Mouse (Mus musculus) cerebellum, postnatal 14 days (tissue): ENCODE measurements at regions not wholly inside any gene's neighbourhood (a gene's known extent, or its start where the extent isn't known, plus 50 kb on each side); places are given as distances from the start of the nearest gene placed in this dataset.

Experiments
- DNase-seq, 2 experiments: peaks; one replicate each; pipeline ENCODE4 v3.0.0; 2021; ENCODE audit warnings: mixed read lengths in 2 of 2

DNA sequence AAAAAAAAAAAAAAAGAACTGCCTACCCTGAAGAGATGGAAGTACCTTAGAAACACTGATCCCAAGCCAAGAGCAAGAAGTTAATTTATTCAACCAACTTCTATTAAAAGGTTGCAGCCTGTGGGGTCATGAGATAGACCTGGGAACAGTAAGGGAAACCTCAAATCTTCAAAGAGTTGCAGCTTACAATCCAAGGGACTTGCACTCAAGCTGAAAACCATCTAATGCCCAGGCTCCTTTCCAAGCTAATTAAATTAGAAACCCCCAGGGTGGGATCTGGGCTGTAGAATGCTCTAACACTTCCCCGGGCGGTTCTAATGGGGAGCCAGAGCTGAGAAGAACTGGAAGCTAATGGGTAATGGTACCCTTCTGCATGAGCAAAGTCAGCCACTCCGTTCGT, 278.0 kb downstream of the Hlx start:
- DNase-seq: no peak

DNA sequence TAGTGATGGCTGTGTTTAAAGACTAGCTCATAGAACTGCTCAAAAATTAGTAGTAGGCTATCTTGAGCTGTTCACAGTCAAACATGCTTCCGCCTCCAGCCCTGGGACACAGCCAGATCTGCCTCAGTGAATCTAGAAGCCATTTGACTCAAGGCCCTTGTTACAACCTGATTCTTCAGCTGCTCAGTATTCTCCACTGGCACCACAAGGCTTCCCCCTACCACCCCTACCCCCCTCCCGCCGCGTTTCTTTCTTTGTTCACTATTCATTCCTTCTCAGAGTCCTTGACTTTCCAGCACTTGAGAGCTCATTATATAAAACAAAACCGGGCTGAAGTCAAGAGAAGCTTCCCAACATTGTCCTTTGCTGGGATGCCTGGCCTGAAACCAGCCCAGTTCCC, 278.7 kb downstream of the Hlx start:
- peak in 1 of 2 experiments; percentile 10 for DNase-seq

DNA sequence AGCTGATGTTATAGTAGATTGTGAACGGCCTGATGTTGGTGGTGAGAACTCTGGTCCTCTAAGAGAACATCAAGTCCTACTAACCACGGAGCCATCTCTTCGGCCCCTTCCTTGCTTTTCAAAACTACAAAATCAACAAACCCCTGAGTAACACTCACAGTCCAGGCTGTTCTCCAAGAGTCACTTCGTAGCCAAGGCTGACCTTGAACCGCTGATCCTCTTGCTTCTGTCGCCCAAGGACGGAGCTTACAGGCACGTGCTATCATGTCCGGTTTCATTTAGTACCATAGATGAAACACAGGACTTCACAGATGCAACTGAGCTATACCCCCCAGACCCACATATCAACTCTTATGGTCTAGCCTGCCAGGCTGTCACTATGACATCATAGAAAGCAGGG, 279.4 kb downstream of the Hlx start:
- DNase-seq: no peak

DNA sequence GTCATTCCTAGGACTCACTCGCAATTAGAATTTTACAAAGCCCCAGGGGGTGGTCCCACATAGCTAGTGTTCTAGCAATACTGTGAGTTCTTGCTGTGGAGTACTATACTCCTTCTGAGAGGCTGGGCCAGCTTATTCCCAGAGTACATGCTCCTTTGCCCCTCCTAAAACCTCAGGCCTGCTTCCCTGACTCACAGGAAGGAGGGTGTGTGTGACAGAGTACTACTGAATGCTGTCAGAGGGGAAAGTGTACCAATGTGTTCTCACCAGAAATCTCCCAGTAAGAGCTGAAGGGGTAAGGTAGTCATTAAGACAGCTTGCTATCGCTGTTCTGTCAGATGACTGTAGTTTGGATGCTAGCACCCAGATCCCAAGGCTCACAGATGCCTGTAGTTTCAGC, 280.7 kb downstream of the Hlx start:
- no peak for DNase-seq

GRCm38 (mm10) chr1:184449007-184449406, 283.4 kb downstream of the Hlx start:
- DNase-seq: peak; percentile 10 to 23

- peak; percentile 77 to 84 for DNase-seq
Measured at GRCm38 (mm10) chr1:184447911-184448310, 284.5 kb downstream of the Hlx start.

- DNase-seq: peak in 1 of 2 experiments; percentile 26
Measured at GRCm38 (mm10) chr1:184447161-184447667, 285.2 kb downstream of the Hlx start.

DNA sequence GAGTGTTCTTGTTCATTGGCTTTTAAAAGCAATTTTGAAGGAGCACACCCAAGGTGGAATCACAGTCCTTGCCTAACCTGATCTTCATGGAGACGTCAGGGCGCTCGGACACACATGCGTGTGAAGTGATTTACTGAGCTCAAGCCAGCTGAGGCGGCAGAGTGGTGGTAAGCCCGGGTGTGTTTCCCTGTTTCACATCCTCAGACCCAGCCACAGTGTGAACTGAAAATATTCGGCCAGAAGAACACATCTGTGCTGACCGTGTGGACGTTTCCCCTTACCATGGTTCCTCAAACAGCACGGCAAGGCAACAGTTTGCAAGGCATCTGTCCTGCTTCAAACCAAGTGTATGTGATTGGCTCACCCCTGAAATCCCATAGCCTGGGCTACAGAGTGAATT, 288.2 kb downstream of the Hlx start:
- no peak for DNase-seq

GRCm38 (mm10) chr1:184442701-184443100, 289.7 kb downstream of the Hlx start:
- DNase-seq: no peak

GRCm38 (mm10) chr1:184441005-184441557, 291.3 kb downstream of the Hlx start:
- DNase-seq: no peak

- no peak for DNase-seq
Measured at GRCm38 (mm10) chr1:184439506-184439905, 292.9 kb downstream of the Hlx start.

GRCm38 (mm10) chr1:184436387-184436786, 296.0 kb downstream of the Hlx start:
- DNase-seq: no peak

DNA sequence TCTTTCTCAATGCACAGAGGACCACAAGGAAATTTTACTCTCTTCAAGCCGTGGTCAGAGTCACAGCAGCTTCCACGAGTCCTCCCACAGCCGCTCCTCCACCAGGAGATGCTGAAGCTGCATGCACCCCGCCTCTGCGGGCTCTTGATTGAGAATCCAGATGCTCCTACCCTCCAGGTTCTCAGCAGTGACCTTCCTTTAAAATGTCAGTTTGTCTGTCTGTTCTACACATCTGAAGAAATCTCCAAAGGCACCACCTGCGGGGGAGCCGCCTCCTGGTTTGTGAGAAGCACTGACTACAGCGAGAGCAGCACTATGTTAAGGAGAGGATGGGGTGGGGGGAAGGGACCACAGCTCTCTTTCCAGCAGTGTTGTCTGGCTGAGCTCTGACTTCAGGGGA, 303.8 kb downstream of the Hlx start:
- no peak for DNase-seq

DNA sequence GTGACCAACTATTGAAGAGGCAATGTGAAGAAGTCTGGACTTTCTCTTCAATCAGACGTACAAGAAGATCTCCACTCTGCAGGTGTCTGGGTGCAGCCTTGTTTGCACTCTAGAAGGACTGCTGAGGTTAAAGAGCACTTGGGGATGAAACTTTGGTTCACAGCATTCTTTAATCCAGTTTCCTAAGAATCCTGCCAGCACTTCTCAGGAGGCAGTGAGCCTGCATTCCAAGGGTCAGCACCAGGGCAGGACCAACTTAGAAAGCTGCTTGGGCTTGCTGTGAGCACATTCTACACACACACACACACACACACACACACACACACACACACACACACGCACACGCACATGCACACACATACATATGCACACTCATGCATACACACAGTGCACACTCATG, 304.4 kb downstream of the Hlx start:
- no peak for DNase-seq

GRCm38 (mm10) chr1:184425694-184426093, 306.7 kb downstream of the Hlx start:
- no peak for DNase-seq

DNA sequence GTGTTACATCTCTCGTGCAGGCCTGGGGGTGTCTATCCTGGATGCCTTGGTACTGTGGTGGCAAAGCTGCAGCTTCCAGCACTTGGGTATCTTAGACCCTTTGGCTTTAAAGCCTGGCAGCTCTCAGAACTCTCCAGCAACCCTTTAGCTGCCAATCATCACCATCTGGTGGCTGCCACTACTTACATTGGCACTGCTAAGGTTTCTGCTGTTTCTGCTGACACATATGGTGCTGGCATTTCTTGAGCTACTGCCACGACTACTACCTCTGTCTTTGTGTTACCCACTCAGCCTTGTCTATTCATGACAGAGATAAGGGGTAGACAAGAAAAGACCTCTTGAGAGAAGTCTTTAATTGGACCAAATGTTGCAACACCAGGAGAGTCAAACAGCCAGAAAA, 308.4 kb downstream of the Hlx start:
- DNase-seq: peak in 1 of 2 experiments; percentile 38

GRCm38 (mm10) chr1:184412596-184412995, 319.8 kb downstream of the Hlx start:
- no peak for DNase-seq

- DNase-seq: no peak
Measured at GRCm38 (mm10) chr1:184411066-184411465, 321.4 kb downstream of the Hlx start.

DNA sequence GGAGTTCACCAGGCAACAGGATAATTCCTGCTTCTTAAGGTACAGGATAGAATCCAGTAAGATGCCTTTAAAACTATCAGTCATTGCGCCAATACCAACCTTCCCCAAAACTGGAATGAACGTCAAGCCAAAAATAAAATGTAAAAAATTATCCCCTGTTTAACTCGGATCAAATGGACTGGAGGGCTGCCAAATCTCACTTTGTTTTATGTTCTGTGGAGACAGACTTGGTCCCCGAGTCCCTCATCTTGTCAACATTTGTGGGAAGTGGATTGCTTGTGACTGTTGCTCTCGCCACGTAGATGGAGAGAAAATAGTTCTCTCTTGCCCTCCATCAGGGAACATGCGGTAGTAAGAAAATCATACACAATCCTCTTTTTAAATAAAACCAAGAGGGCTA, 322.4 kb downstream of the Hlx start:
- DNase-seq: no peak

GRCm38 (mm10) chr1:184402985-184403384, 329.4 kb downstream of the Hlx start:
- no peak for DNase-seq

DNA sequence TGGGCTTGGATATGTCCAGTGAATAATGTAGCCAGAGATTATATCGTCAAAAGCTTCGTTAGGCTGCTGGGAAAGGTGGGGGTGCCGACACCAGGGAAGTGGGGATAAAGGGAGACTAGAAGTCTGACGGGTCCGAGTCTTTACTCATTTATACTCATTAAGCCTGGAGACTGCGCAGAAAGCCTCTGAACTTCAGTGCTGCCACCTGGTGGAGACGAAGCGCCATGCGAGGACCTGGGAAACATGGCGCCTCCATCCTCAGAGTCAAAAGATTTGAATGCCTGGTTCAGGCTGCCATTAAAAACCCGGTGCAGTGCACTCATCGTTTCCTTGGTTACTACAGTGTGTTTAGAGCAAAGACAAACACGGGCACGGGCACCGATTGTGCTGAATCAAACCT, 337.2 kb downstream of the Hlx start:
- peak; percentile 67 to 75 for DNase-seq

DNA sequence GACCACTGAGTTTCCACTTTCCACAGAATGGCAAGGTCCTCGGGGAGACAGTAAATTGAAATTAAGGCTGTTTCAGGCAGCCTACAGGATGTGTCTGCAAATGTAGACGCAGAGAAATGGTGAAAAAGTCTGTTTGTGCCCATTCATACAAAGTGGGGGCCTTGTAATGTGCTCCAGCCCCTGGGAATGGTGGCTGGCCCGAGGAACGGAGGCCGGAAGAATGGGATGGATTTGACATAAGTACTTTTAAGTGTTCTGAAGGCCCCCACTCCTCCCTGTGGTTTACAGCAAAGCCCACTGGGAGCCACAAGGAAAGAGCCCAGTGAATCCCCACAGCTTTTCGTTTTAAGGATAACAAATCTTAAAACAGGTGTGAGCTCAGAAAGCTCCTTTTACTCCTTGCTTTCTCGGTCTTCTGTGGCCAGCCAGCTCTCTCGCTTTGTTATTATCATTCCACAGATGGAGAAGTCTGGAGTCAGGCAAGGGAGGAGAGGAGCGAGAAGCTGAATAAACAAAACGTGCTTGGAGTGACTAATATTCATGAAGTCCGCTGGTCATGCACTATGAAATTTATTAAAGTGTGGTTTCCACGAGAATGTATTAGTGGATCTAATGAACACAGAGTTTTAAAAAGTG, 337.7 kb downstream of the Hlx start:
- no peak for DNase-seq

DNA sequence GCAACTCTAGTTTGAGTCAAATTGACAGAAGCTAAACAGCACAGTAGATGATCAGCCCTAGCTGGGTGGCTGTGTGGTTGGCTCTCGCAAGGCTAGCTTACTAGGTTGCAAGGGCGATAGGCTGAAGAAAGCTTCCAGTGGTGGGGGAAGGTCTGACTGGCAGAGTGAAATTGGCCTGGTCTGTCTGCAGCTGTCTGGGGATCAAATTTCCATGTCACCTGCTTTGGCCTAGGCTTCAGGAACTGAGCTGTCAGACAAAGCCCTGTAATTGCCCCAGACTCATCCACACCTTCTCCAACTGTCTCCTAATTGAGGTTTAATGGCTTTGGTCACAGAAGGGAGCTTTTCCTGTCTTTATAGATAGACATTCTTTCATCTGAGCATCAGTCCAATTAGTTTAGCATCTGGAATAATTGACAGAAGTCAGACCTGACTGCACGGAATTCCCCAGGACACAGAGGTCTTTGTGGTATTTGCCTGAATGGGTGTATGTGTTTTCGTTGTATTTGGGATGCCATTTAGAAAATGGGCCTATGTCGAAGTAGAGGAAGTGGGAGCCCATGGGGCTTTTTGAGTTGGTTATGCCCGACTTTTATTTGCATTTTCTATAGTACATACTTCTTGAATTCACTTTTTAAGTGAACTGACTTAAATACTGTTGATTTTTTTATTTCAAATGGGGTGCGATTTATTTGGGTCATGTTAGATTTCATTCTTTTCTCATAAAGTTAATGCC, 348.2 kb downstream of the Hlx start:
- DNase-seq: no peak

GRCm38 (mm10) chr1:184378665-184379064, 344.6 kb upstream of the 1700056E22Rik start:
- DNase-seq: no peak
